Mouse (Mus musculus): ENCODE data around the gene Olfr749. TPM values are rescaled to one million over a fixed set of nuclear protein-coding genes. Genes with fewer than 3 reads are reported as not detected.

Gene Olfr749
- not detected in 2 replicates for polyA plus RNA-seq (2012; rRNA removed)

DNA sequence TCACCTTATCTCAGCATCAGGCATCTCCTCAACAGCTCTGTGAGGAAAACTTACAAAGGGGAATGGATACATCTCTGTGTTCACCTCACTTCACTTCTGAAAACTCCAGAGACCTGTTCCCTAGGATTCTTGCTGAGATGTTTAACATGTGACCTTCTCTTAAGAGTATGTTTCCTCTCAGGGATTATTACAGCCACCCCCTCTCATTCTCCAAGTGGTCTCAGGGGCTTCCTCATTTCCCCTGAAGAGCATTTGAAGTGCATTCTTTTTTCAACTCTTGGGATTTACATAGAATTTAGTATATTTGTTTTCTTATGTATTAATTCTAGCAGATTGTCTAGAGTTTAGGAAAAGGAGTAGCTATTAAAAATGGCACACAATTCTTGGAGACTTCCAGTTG, at the start of gene Olfr749:
Gene Olfr749 (minus strand): TSS at position 101 of the 400 bp plus-strand sequence.
- Histone ChIP-seq H3K4me3 (ENCODE audit: insufficient read depth, low read length) (no peak within 1 kb of the TSS), H3K4me1 (ENCODE audit: control insufficient read depth, insufficient read depth, low read length) (no peaks in the 10 kb centered on the region), H3K27ac (ENCODE audit: insufficient read depth, low read length) (no peak within 1 kb of the TSS)
- TF ChIP-seq POLR2A (IDR thresholded peaks at IDR 0.05; ENCODE audit: extremely low read depth, insufficient read depth, low read length) (no peak), CTCF (IDR thresholded peaks at IDR 0.05; ENCODE audit: extremely low read depth, insufficient read depth, low read length) (no peak)

DNA sequence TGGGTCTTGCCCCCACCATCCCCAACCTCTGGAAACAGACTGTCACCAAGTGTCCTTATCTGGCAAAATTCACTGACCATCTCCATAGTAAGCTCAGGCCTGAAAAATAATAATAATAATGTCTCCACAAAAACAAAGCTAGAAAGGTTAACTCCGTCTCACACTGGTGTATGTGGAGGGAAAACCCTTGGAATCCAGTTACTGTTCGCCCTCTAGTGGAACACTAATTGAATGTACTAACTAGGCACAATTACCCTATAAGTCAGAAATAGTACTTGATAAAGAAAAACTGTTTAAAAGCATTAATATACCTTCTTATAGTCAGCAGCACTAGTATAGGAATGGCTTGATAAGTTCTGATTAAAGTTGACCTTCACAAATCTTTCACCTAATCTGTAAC, 43.3 kb upstream of the Olfr749 start:
- Histone ChIP-seq H3K27ac (ENCODE audit: insufficient read depth, low read length) (no peak overlapping the region), H3K4me3 (ENCODE audit: insufficient read depth, low read length) (no peak overlapping the region), H3K4me1 (ENCODE audit: control insufficient read depth, insufficient read depth, low read length) (no peaks in the 10 kb centered on the region; the same call in 1 of the 2 replicates)
- TF ChIP-seq CTCF (IDR thresholded peaks at IDR 0.05; ENCODE audit: extremely low read depth, insufficient read depth, low read length) (no peak), POLR2A (IDR thresholded peaks at IDR 0.05; ENCODE audit: extremely low read depth, insufficient read depth, low read length) (no peak)

- TF ChIP-seq POLR2A (IDR thresholded peaks at IDR 0.05; ENCODE audit: extremely low read depth, insufficient read depth, low read length) (peak; percentile 78), CTCF (IDR thresholded peaks at IDR 0.05; ENCODE audit: extremely low read depth, insufficient read depth, low read length) (peak; percentile 73)
- Histone ChIP-seq H3K27ac (ENCODE audit: insufficient read depth, low read length) (0 out of 2 replicates have a peak within 1 kb of the TSS, but pooled peaks have one; percentile 36), H3K4me1 (ENCODE audit: control insufficient read depth, insufficient read depth, low read length) (no peaks in the 10 kb centered on the region; the same call in 1 of the 2 replicates), H3K4me3 (ENCODE audit: insufficient read depth, low read length) (peak within 1 kb of the TSS; percentile 91)
Observed at GRCm38 (mm10) chr14:50785251-50785637, 40.4 kb upstream of the Olfr749 start, which contains the start of gene Ttc5. Ttc5 (minus strand) TSS chr14:50785519.

DNA sequence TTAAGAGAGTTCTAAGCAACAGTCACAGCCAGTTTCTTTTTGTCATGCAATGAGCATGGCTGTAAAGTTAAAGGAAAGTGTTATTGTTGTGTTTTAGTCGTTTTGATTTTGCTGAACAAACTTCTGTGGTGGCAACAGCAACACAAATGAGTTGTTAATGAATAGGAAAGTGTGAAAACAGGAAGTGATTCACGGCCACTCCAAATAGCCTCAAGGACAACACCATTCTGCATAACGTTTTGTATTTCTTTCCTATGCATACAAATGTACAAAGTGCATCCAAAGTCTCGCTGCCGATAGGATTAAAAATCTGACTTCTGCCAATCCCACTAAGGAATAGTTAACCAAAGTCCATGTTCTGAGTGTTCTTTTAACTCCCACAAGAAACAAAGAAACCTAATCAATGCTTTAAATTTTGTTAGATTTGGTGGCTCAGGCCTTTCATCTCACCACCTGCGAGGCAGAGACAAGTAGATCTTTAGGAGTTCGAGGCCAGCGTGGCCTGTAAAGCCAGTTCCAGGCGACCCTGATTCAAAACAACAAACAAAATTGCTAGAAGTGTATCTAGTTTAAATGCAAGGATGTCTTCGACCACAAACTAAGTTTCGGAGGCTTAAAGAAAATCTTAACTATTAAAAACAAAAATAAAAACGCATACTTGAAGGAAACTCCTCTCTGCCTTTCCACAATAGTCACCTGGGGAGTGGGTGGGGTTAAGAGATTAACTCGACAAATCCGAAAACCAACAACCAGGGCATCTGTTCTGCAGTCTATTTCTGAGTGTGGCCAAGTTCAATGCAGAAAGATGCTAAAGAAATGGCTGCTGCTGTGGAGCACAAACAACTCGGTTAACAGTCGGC, 39.7 kb upstream of the Olfr749 start:
- 0 out of 2 replicates have a peak overlapping the region, but pooled peaks have one; percentile 36 for H3K27ac ChIP-seq (ENCODE audit: insufficient read depth, low read length)
- H3K4me1 ChIP-seq (ENCODE audit: control insufficient read depth, insufficient read depth, low read length): no peaks in the 10 kb centered on the region; the same call in 1 of the 2 replicates
- peak overlapping the region; percentile 91 for H3K4me3 ChIP-seq (ENCODE audit: insufficient read depth, low read length)
- TF ChIP-seq POLR2A (IDR thresholded peaks at IDR 0.05; ENCODE audit: extremely low read depth, insufficient read depth, low read length) (no peak), CTCF (IDR thresholded peaks at IDR 0.05; ENCODE audit: extremely low read depth, insufficient read depth, low read length) (no peak)

DNA sequence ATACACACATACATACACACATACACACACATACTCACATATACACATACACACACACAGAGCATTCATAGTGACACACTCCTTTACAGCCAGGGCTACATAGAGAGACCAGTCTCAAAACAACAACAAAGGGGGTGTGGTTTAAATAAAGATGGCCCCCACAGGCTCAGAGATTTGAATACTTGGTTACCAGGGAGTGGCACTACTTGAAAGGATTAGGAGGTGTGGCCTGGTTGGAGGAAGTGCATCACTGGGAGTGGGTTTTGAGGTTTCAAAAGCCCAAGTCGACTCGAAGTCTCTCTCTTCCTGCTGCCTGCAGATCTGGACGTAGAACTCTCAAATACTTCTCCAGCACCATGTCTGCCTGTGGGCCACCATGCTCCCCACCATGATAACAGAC, 37.3 kb upstream of the Olfr749 start:
- no peak for TF ChIP-seq POLR2A (IDR thresholded peaks at IDR 0.05; ENCODE audit: extremely low read depth, insufficient read depth, low read length)
- TF ChIP-seq CTCF (IDR thresholded peaks at IDR 0.05; ENCODE audit: extremely low read depth, insufficient read depth, low read length): no peak
- H3K4me1 ChIP-seq (ENCODE audit: control insufficient read depth, insufficient read depth, low read length): no peaks in the 10 kb centered on the region; the same call in 1 of the 2 replicates
- no peak overlapping the region for H3K4me3 ChIP-seq (ENCODE audit: insufficient read depth, low read length)
- H3K27ac ChIP-seq (ENCODE audit: insufficient read depth, low read length): no peak overlapping the region

DNA sequence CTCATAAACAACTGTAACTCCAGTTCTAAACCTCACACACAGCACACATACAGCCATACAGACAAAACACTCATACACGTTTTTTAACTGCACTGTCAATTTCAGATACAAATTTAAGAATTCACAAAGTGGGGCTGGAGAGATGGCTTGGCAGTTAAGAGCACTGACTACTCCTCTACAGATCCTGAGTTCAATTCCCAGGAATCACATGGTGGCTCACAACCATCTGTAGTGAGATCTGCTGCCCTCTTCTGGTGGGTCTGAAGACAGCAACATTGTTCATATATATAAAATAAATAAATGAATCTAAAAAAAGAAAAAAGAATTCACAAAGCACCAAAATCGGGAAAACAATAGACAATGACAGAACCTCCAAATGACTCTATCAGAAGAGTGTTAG, 26.4 kb upstream of the Olfr749 start:
- Histone ChIP-seq H3K4me1 (ENCODE audit: control insufficient read depth, insufficient read depth, low read length) (no peaks in the 10 kb centered on the region), H3K27ac (ENCODE audit: insufficient read depth, low read length) (no peak overlapping the region), H3K4me3 (ENCODE audit: insufficient read depth, low read length) (no peak overlapping the region)
- TF ChIP-seq POLR2A (IDR thresholded peaks at IDR 0.05; ENCODE audit: extremely low read depth, insufficient read depth, low read length) (no peak), CTCF (IDR thresholded peaks at IDR 0.05; ENCODE audit: extremely low read depth, insufficient read depth, low read length) (peak; percentile 16; the same call in 1 of the 2 replicates)

DNA sequence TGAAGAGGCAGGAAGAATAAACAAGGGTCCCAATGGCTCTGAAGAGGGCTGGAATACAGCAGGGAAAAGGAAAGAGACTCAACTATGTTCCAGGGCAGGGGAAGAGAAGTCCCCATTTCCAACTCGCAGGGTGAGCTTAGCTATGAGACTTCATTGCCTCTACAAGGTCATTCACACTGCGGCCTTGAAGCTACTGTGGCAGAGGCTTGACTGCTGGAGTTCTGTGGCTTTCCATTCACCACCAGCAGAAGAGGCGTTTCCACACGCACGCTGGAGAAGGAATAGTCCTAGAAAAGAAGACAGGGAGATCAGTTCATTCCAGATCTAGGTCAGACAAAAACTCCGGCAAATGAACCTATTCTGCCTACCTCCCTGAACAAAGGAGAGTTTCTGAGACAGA, 20.8 kb upstream of the Olfr749 start:
- no peak overlapping the region for H3K27ac ChIP-seq (ENCODE audit: insufficient read depth, low read length)
- H3K4me3 ChIP-seq (ENCODE audit: insufficient read depth, low read length): no peak overlapping the region
- no peaks in the 10 kb centered on the region for H3K4me1 ChIP-seq (ENCODE audit: control insufficient read depth, insufficient read depth, low read length)
- TF ChIP-seq POLR2A (IDR thresholded peaks at IDR 0.05; ENCODE audit: extremely low read depth, insufficient read depth, low read length) (no peak), CTCF (IDR thresholded peaks at IDR 0.05; ENCODE audit: extremely low read depth, insufficient read depth, low read length) (no peak)

GRCm38 (mm10) chr14:50758416-50759085, 13.7 kb upstream of the Olfr749 start:
- no peak overlapping the region for H3K27ac ChIP-seq (ENCODE audit: insufficient read depth, low read length)
- 0 out of 2 replicates have a peak, but pooled peaks cover 1% of the 10 kb centered on the region for H3K4me1 ChIP-seq (ENCODE audit: control insufficient read depth, insufficient read depth, low read length)
- no peak overlapping the region for H3K4me3 ChIP-seq (ENCODE audit: insufficient read depth, low read length)
- no peak for TF ChIP-seq CTCF (IDR thresholded peaks at IDR 0.05; ENCODE audit: extremely low read depth, insufficient read depth, low read length)

DNA sequence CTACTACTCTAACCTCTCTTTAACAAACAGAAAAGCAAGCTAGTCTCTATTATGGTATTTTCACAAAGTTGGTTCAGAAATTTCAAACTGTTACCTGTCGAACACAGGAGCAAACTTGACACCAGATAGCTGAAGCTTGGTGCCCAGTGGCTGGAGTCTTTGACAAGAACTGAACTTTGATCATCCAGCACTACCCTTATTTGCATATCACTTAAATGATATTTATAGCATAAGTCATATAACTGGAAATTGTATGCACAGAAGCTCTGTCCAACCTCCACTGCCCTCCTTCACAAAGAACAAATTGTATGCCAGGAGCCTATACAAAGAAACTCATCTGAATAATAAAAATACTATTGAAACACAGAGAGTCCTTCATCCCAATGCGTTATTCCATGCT, 3.3 kb downstream of the Olfr749 start:
- Histone ChIP-seq H3K4me3 (ENCODE audit: insufficient read depth, low read length) (no peak overlapping the region), H3K4me1 (ENCODE audit: control insufficient read depth, insufficient read depth, low read length) (no peaks in the 10 kb centered on the region), H3K27ac (ENCODE audit: insufficient read depth, low read length) (no peak overlapping the region)
- TF ChIP-seq POLR2A (IDR thresholded peaks at IDR 0.05; ENCODE audit: extremely low read depth, insufficient read depth, low read length) (no peak), CTCF (IDR thresholded peaks at IDR 0.05; ENCODE audit: extremely low read depth, insufficient read depth, low read length) (no peak)

Data from cortical plate, adult 2 months (tissue).